Mouse (Mus musculus): Measurements from ENCODE around the gene Tmc1.

Tmc1 gene

GRCm38 (mm10) chr19:20953874-20954273 lies at the start of gene Tmc1:
Gene Tmc1, minus strand, starts transcription at chr19:20954202.
- no peak for DNase-seq (ENCODE audit: low spot score in 2 of 2)

GRCm38 (mm10) chr19:21001552-21001951 lies 47.5 kb upstream of the Tmc1 start:
- DNase-seq (ENCODE audit: low spot score in 2 of 2) = no peak

- DNase-seq (ENCODE audit: low spot score in 2 of 2) = no peak
Measured at GRCm38 (mm10) chr19:20979244-20979643, 25.2 kb upstream of the Tmc1 start.

- DNase-seq (ENCODE audit: low spot score in 2 of 2) = no peak
Measured at GRCm38 (mm10) chr19:20978148-20978547, 24.1 kb upstream of the Tmc1 start.

- no peak for DNase-seq (ENCODE audit: low spot score in 2 of 2)
Measured at GRCm38 (mm10) chr19:20971926-20972325, 17.9 kb upstream of the Tmc1 start.

- no peak for DNase-seq (ENCODE audit: low spot score in 2 of 2)
Measured at GRCm38 (mm10) chr19:20954815-20955214, 813 bp upstream of the Tmc1 start.

GRCm38 (mm10) chr19:20944446-20944845 lies 9.6 kb downstream of the Tmc1 start:
- no peak for DNase-seq (ENCODE audit: low spot score in 2 of 2)

GRCm38 (mm10) chr19:20924282-20924681 lies 29.7 kb downstream of the Tmc1 start:
- no peak for DNase-seq (ENCODE audit: low spot score in 2 of 2)

- no peak for DNase-seq (ENCODE audit: low spot score in 2 of 2)
Measured at GRCm38 (mm10) chr19:20923336-20924211, 30.4 kb downstream of the Tmc1 start.

- DNase-seq (ENCODE audit: low spot score in 2 of 2) = no peak
Measured at GRCm38 (mm10) chr19:20918241-20918640, 35.8 kb downstream of the Tmc1 start.

- no peak for DNase-seq (ENCODE audit: low spot score in 2 of 2)
Measured at GRCm38 (mm10) chr19:20915151-20915550, 38.9 kb downstream of the Tmc1 start.

GRCm38 (mm10) chr19:20910356-20910755 lies 43.6 kb downstream of the Tmc1 start:
- DNase-seq (ENCODE audit: low spot score in 2 of 2) = no peak

GRCm38 (mm10) chr19:20881205-20881604 lies 72.8 kb downstream of the Tmc1 start:
- DNase-seq (ENCODE audit: low spot score in 2 of 2) = no peak

GRCm38 (mm10) chr19:20875881-20876280 lies 78.1 kb downstream of the Tmc1 start:
- DNase-seq (ENCODE audit: low spot score in 2 of 2) = no peak

GRCm38 (mm10) chr19:20861779-20862178 lies 92.2 kb downstream of the Tmc1 start:
- no peak for DNase-seq (ENCODE audit: low spot score in 2 of 2)

- no peak for DNase-seq (ENCODE audit: low spot score in 2 of 2)
Measured at GRCm38 (mm10) chr19:20860270-20860669, 93.7 kb downstream of the Tmc1 start.

- DNase-seq (ENCODE audit: low spot score in 2 of 2) = no peak
Measured at GRCm38 (mm10) chr19:20857819-20858218, 96.2 kb downstream of the Tmc1 start.

- no peak for DNase-seq (ENCODE audit: low spot score in 2 of 2)
Measured at GRCm38 (mm10) chr19:20848906-20849305, 105.1 kb downstream of the Tmc1 start.

- no peak for DNase-seq (ENCODE audit: low spot score in 2 of 2)
Measured at GRCm38 (mm10) chr19:20847476-20848073, 106.4 kb downstream of the Tmc1 start.

- no peak for DNase-seq (ENCODE audit: low spot score in 2 of 2)
Measured at GRCm38 (mm10) chr19:20837422-20837821, 116.6 kb downstream of the Tmc1 start.

GRCm38 (mm10) chr19:20836055-20836845 lies 117.8 kb downstream of the Tmc1 start:
- DNase-seq (ENCODE audit: low spot score in 2 of 2) = no peak

- no peak for DNase-seq (ENCODE audit: low spot score in 2 of 2)
Measured at GRCm38 (mm10) chr19:20834895-20835294, 119.1 kb downstream of the Tmc1 start.
